Mouse (Mus musculus): ENCODE results near the gene Gm17455.

The Gm17455 gene

DNA sequence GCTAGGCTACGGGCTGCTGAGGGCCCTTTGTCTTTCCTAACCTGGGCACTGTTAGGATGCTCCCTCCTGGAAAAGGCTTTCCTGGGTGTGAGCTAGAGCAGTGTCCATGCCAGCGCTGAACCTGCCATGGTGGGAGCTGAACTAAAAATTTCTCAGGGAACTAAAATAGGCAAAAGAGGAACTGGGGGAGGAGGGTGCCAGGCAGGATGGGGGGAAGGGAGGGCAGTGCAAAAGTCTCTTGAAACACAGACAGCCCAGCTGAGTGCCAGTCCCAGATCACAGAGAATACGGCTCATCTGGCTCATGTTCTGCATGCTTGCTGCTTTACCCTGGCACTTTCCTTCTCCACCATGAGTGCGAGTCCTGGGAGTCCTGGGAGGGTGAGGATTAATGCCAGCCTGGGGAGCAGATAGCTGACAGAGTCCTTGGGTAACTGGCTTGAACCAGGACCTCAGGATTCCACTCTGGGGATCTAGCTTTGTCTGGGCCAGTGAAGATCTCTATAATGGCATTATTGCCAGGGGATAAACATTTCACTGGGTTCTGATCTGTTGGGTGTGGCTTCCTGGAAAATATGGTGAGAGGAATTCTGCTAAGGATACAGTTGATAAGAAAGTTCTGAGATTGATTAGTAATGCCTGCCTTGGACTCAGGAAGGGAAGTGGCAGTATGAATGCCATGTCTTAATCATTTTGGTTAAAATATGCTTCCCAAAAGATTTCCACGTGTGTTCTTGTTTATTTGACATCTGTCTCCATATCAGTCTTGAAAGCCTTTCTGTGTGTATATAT lies 27.7 kb upstream of the Gm17455 start:
- in situ Hi-C loops (cut with MboI, MseI): loop anchor here in 1 of 2 experiments (25.0 kb wide), 1 partner anchor 784 kb away; no protein-coding TSS in a partner anchor

DNA sequence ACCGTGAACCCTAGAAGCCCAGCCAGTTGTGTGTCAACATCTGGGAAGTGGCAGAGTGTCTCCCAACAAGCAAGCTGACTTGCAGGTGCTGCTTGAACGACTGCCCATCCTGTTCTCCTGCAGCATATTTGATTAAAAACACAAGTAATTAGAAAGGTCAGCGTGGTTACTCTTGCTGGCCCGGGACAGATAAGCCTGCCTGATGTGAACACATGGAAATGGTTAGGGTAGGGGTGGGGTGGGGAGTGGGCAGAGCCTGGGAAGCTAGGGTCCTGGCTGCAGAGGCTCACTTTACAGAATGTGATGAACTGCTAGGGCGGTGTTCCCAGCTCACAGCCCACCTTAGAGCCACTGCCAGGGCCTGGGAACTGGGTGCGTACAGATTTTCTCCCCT lies 26.0 kb upstream of the Gm17455 start:
- in situ Hi-C loops (cut with MboI, MseI): loop anchor here in 1 of 2 experiments (25.0 kb wide), 1 partner anchor 786 kb away; no protein-coding TSS in a partner anchor

DNA sequence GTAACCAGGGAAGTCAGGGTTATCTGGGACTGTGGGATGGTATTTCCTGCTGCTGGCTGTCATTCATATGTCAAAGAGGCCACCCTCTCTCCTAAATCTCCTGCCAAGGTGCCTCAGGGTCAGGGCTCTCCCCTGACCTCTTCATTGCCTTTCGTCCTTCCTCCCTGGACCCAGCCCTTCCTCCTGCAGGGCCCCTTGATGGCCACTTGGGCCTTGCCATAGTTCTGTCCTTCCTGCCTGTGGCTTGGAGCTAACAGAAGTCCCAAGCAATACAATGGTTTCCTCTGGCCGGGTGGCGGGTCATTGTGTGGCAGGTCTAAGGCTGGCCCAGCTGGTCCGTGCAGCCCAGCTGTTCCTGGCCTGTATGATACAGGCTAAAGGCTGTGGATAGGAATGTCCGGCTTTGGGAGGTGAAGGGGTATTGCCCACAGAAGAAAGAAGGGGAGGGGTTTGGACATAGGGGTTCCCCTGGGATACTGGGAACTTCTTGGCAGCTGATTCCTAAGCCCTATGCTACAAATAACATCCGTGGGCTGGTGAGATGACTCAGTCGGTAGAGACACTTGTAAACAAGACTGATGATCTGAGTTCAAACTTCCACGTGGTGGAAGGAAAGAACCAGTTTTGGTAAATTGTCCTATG lies 25.5 kb upstream of the Gm17455 start:
- in situ Hi-C loops (cut with MboI, MseI): loop anchor here in 1 of 2 experiments (25.0 kb wide), 1 partner anchor 787 kb away; no protein-coding TSS in a partner anchor

DNA sequence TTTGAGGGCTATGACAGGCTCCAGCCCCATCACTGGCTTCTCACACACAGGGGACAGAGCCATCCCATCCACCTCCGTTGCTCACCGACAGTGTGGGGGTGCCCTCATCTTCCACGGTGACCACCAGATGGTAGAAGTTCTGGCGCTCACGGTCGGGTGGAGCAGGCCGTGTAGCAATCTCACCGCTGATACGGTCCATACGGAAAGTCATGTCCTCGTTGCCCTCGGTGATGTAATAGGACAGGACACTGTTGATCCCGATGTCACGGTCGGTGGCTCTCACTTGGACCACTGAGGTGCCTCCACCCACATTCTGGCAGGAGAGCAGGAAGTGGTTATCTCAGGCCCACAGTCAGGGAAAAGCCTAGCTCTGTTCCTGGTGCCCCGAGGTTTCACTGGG lies 22.8 kb upstream of the Gm17455 start:
- in situ Hi-C loops (cut with MboI, MseI): loop anchor here in 1 of 2 experiments (25.0 kb wide), 1 partner anchor 464 kb away; no protein-coding TSS in a partner anchor

DNA sequence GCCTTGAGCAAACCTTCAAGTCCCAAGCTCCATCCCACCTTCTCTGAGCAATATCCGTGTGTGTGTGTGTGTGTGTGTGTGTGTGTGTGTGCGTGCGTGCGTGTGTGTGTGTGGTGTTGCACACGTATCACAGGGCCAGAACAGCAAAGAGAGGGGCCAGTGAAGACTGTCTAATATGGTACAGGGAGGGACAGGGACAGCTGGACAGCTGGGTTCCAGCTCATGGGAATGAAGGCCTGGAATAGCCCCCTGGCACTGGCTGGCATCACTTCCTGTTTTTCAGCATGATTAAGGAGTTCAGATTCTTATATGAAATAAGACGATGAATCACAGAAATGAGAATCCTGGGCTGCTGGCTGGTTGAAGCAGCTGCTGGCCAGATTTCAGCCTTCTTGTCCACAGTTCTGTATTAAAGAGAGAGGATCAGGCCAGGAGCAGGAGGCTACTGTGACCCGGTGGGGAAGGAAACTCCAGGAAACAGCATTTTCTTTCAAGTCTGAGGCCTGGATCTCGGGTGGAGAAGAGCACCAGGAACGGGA lies 20.0 kb upstream of the Gm17455 start:
- in situ Hi-C loops (cut with MboI, MseI): loop anchor here in 1 of 2 experiments (25.0 kb wide), 1 partner anchor 467 kb away; no protein-coding TSS in a partner anchor

DNA sequence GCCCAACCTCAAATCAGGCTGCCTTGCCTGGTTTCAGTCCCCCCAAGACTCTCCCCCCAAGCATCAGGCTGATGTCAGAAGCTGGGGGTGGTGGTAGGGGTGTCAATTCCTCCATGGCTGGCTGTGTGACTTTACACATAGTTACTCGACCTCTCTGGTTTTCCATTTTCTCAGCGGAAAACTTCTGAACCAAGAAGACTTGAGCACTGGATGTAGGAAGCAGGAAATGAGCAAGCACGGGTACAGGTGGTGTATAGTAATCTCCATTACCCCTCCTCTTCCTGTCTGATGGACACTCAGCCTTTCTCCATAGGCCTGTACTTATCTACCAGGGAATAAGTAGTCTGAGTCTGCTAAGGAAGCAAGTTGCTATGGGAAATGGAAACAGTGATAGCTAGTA lies 19.3 kb upstream of the Gm17455 start:
- in situ Hi-C loops (cut with MboI, MseI): loop anchor here (5.0 to 25.0 kb wide), 3 partner anchors 33 to 1045 kb away; partner anchors contain the start of gene Vsir (in 1 of the 2)

DNA sequence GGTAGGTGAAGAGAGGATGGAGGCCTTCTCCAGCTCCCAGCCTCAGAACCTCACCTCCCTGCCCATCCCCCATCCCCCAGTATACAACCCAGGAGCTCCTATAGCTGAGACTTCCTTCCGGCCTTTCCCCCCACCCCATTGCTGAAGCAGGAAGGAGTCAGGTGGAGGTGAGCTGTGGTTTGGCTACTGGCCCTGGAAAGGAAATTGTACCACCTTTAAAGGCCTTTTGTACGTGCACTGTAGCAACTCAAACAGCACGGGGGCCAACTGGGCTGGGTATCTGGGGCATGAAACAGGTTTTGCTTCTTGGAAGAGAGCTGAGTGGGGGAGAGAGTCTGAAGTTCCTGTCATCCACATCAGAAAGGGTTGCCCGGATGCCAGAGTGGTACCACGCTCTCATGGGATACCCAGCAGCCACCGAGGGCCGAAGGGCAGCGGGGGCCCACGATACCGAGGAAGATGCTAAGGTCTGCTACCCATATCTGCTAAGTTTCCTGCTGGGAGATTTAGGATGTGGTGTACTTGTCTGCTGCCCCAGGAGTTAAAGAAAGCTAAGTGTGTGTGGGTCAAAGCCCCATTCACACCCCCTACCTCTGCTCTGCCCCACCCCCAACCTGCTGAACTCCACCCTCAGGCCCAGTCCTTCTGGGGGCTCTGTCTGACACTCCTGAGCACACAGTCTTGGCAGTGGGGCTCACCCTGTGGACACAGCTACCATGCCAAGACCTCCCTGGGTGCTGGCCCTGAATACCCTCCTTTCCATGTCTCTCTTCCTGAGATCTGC lies 18.2 kb upstream of the Gm17455 start:
- in situ Hi-C loops (cut with MboI, MseI): loop anchor here (5.0 to 25.0 kb wide), 3 partner anchors 34 to 1047 kb away; partner anchors contain the start of gene Vsir (in 1 of the 2)

DNA sequence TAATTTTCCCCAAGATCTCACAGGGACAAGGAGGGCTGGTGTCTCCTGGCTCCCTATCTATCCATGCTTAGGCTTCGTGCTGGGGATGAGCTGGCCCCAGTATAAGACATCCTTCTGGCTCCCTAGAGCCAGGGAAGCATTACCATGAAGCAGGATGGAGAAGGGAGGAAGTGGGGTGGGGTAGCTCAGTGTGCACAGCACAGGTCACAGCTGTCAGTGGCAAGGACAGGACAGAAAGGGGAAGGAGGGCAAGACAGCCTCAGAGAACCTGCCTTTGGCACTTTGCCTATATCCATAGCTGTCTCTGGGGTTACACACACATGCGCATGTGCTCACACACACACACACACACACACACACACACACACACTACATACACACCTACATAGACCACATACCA lies 11.2 kb upstream of the Gm17455 start:
- in situ Hi-C loops (cut with MboI, MseI): loop anchor here (10.0 to 25.0 kb wide), 2 partner anchors 476 to 1054 kb away; no protein-coding TSS in a partner anchor

DNA sequence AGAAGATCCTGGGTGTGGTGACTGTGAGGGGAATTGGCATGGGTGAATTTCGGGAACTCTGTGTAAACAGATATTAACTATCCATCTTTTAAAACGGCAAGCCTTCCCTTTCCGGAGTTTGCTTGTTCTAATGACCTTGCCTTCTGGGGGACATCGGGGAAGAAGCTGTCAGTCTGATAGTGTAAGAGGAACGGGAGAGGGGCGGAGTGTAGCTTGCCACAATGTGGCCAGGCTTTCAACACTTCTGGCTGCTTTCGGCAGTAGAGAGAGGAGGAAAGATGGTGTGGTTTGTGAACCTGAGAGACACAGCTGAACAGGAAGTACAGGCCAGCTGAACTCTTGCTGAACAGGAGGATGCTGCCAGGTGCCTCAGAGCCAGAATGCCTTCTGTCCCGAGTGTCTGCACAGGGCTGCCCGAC lies 10.1 kb upstream of the Gm17455 start:
- in situ Hi-C loops (cut with MboI, MseI): loop anchor here (10.0 to 25.0 kb wide), 2 partner anchors 477 to 1055 kb away; no protein-coding TSS in a partner anchor

DNA sequence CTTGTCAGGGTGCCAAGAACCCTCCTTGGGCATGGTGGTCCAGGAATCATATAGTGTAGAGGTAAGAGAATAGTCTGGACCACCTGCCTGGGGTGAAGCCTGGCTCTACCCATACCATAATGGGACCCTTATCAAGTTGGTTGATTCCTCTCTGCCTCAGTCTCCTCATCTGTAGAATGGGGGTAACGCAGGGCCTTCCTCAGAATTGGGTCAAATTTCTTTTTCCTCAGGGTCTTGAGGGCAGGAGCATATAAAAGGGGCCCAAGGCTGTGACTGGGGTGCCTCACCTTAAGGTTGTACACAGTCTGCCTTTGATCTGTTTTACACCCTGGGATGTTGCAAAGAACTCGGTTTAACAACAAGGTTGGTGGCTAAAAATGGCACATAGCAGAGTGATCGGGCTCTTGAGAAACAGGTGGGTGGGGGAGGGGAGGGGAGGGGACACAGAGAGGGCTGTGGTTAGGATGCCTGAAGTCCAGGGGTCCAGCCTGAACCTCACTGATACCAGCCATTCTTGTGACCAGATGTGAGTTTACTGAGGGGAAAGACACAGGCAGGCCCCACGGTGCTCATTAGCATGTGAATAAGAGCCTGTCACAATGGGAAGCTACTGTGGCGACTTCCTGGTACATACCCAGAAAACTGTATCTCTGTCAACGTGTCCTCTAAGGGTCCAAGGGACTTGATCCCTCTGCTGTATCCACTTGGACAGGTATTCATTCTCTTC lies 9.2 kb upstream of the Gm17455 start:
- in situ Hi-C loops (cut with MboI, MseI): loop anchor here in 1 of 2 experiments (25.0 kb wide), 1 partner anchor 478 kb away; no protein-coding TSS in a partner anchor

DNA sequence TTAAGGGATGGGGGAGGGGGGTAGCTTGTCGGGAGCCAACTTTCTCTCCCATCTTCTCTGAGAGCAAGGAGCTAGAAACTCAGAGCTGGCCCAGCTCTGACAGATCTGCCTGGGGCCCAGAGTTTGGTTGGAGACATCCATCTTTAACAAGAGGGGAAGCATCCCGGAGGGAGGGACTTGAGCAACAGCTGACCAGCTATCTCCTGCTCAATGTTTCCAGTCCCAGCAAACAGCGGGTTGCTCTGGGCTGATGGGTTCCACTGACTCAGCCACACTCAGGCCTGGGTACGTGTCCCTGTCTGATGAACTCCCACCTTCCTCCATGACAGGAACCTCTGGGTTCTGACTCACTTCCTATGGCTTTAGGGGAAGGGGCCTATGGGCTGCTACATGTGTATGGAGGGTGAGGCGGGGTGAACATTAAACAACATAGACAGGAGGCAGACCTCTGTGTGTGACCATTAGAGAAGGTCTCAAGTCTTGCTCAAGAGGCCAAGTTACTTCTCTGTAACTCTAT lies 8.6 kb upstream of the Gm17455 start:
- in situ Hi-C loops (cut with MboI, MseI): loop anchor here in 1 of 2 experiments (25.0 kb wide), 1 partner anchor 479 kb away; no protein-coding TSS in a partner anchor

DNA sequence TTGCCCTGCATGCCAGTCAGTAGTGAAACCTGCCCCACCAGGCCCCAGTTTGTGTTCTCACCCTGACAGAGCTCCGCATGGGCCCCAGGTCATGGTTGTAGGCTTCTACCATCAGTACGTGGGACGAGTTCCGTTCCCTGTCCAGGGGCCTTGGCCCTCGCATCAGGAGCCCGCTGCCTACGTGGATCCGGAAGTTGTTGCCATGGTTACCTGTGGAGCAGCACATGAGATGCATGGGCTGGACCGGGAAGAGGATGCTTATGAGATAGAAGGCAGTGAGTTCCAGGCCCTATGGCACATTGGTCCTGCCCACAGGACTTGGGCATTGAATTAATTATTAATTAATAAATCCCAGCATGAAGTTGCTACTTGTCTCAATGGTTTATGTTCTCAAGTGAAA lies 7.9 kb upstream of the Gm17455 start:
- in situ Hi-C loops (cut with MboI, MseI): loop anchor here in 1 of 2 experiments (25.0 kb wide), 1 partner anchor 479 kb away; no protein-coding TSS in a partner anchor

DNA sequence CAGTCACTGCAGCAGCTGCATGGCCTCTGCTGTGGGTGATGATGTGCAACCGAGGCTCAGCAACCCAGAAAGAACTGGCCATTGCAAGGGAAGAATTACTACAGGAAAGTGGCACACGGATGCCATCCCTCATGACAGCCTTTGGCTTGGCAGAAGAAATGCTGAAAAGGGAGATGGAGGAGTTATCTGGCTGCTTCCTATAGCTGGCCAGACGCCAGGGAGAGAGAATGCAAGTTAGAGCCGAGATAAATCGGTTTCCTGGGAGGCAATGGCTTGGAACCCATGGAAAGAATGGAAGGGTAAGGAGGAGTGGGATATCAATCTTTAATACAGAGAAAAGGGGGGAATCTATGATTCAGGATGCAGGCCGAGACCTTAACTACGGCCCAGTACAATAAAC lies 4.6 kb upstream of the Gm17455 start:
- in situ Hi-C loops (cut with MboI, MseI): loop anchor here in 1 of 2 experiments (25.0 kb wide), 1 partner anchor 483 kb away; no protein-coding TSS in a partner anchor

DNA sequence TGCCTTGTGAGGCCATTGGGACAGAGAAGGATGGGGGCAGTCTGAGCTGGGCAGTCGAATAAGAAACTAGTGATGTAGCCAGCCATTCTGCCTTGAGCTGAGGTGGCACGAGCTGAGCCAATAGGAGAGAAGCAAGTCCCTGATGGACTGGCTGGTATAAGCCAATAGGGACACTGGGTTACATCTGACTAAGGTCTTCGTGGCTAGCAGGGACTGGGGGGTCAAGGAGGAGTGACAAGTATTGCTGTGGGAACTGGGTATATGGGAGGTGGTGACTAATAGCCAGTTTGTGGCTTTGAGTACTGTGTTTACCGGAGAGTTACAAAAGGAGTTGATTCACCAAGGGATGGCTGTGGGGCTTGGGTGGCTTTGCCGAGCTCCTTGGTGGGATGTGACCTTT lies 3.9 kb upstream of the Gm17455 start:
- in situ Hi-C loops (cut with MboI, MseI): loop anchor here in 1 of 2 experiments (25.0 kb wide), 1 partner anchor 483 kb away; no protein-coding TSS in a partner anchor

DNA sequence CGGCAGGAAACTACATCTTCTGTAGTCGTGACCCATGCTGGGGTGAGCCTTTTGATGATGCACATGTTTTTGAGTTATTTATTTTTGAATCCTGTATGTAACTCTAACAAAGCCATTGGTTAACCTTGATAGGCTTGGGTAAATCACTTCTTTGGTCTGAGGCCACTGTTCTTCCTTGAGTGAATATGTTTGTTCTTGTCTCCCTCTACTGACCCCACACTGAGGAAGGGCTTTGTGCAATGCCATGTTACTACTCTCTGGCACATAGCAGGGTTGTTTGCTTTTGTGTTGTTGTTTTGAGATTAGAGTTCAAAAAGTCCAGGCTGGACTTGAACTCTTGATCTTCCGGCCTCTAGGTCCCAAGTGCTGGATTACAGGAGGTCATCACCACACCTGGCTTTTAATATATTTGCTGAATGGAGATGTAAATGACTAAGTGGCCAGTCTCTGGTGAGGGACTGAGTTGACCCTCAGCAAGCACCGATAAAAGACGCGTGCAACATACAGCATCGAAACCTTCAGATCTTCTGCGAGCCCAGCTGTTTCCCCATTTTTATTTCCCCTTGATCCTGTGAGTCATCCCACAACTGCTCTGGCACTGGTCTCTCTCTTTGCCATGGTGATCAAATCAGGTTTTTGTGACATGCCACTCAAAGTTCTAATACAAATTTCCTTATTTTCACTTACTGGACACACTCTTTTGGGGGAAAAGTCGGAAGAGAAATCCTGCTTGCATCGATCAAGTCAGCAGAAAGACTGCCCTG lies 1.3 kb upstream of the Gm17455 start:
- in situ Hi-C loops (cut with MboI, MseI): loop anchor here in 1 of 2 experiments (25.0 kb wide), 1 partner anchor 486 kb away; no protein-coding TSS in a partner anchor

DNA sequence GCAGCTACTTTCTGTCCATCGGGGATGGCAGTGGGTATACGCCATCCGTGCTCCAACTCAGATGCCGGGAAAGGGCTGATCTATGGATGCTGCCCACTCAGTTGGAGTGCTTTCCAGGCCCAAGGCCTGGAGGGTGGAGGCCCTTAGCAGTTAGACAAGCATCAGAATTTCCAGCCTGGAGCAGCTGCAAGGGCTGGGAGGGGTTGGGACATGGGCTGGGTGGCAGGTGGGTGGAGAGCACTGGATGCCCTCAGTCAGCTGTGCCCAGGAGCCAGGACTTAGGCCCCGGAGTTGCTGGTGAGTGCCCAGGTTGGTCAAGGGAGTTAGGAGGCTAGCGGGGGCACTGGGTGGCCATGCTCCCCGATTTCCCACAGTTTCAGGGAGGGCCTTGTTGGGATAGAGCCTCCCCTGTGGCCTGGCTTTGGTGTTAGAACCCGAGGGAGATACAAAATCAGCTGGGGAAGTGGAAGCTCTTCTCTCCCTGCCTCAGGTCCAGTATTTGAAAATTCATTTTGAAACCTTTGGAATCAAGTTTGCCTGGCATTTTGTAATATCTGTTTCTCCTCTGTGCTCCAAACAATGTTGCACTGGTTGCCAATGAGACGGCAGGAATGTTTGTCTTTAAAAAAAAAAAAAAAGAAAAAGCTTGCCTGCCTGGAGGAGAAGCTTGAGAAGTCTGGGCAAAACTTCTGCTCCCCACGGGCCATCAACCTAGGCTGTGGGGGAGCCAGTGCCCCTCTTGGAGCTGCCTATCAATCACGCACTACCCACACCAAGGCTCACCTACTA lies 1.2 kb downstream of the Gm17455 start:
- in situ Hi-C loops (cut with MboI, MseI): no loop called here

DNA sequence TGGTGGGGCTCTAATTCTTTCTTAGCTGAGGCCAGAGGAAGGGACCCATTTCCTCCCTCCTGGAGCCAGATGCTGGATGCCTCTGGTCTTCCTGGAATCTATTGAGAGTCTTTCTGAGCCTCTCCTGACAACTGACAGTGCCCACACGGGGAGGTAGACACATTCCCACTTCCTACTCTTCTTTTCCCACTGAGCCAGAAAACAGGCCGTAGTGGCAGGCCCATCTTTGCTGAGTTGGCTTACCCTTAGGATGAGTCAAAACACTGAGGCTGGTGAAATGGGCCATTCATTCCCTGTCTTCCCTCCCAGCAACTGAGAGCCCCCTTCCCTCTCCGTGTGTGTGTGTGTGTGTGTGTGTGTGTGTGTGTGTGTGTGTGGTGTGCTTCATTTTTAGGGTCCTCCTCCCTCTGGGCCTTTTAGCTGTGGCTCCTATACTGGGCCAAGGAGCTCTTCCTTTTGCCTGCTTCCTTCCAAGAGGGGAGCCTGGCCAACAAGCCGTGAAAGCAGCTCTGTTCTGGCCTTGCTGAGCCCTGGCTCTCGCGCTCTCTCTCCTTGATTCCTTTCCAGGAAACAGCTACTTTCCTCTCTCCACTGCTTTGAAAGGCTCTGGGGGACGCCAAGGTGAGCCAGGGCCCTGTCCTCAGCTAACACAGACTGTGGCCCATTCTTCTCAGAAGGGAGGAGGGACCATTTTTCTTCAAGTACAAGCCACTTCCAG lies 6.1 kb downstream of the Gm17455 start:
- in situ Hi-C loops (cut with MboI, MseI): no loop called here

Measured in T-helper 17 cell (primary cell).